Comparison of ENCODE assay signal across 8 mouse cellular contexts in the genomic region with DNA sequence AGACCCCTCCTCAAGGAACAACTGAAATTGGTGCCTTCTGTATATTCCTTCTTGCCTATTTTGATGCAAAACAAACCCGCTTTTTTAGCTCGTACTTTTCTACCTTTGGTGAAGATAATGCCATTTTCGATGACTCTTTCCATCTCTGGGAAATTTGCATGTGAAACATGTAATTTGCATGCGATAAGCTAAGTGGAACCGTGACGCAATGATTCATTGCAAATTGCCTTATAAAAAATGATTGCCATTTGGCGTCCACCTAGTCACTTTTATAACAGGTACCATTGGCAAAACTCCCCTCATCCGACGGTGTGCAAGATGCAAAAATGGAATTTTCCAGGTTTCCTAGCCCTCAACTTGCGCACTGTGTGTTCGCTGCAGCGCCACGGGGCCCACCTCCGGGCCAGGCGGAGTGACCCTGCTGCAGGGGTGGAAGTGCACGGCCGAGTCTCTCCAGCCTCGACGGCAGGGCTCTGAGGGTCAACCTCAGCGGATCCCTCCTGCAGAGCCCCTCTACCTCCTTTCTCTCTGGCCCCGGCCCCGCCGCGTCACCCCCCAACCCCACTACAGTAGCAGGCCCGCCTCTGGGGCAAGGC. TPM values are rescaled to one million over a fixed set of nuclear protein-coding genes. Genes with fewer than 3 reads are reported as not detected.
DNase-seq lines count a peak whose midpoint lies in the region; ATAC-seq and TF ChIP-seq lines count a peak whose summit lies in the region.

No protein-coding gene starts in this region.

- H3K9me3 ChIP-seq in heart, postnatal 0 days (replicated peaks; ENCODE audit: control insufficient read depth, low read length): no peaks in the 10 kb centered on the region
- H3K9me3 ChIP-seq in G1E (replicated peaks): no peaks in the 10 kb centered on the region
- H3K9me3 ChIP-seq in hindbrain, embryonic 10.5 days: no peaks in the 10 kb centered on the region

- peak overlapping the region; percentile 94 for H3K27ac ChIP-seq in heart, postnatal 0 days (ENCODE audit: low read depth)
- H3K27ac ChIP-seq in hindbrain, embryonic 10.5 days: peak overlapping the region; percentile 92

- peak; percentile 49 for ATAC-seq in heart, postnatal 0 days (ENCODE audit: insufficient read depth, low read depth)
- no peak for ATAC-seq in G1E (ENCODE audit: extremely low read depth, insufficient number of reproducible peaks, low FRiP score, poor library complexity, severe bottlenecking)

- H3K4me1 ChIP-seq in heart, postnatal 0 days (ENCODE audit: control insufficient read depth, insufficient read depth): no peaks in the 10 kb centered on the region
- peaks cover 2% of the 10 kb centered on the region; the same call in 1 of the 2 replicates for H3K4me1 ChIP-seq in G1E (ENCODE audit: insufficient read depth, low read depth, low read length)
- no peaks in the 10 kb centered on the region for H3K4me1 ChIP-seq in hindbrain, embryonic 10.5 days (replicated peaks)

- 9% methylated on average over 25 of the region's 25 CpGs for WGBS in heart, postnatal 0 days
- 16% methylated on average over 25 of the region's 25 CpGs for WGBS in hindbrain, embryonic 10.5 days

- no peaks in the 10 kb centered on the region for H3K36me3 ChIP-seq in heart, postnatal 0 days (replicated peaks; ENCODE audit: control insufficient read depth, insufficient read depth, low read length)
- H3K36me3 ChIP-seq in G1E (replicated peaks): peaks cover 9% of the 10 kb centered on the region
- no peaks in the 10 kb centered on the region for H3K36me3 ChIP-seq in hindbrain, embryonic 10.5 days

- H3K4me3 ChIP-seq in heart, postnatal 0 days (ENCODE audit: low read depth, low read length): peak overlapping the region; percentile 80
- H3K4me3 ChIP-seq in G1E (ENCODE audit: low read depth, low read length): peak overlapping the region; percentile 80
- peak overlapping the region; percentile 66 for H3K4me3 ChIP-seq in hindbrain, embryonic 10.5 days

- TF ChIP-seq CTCF in heart, postnatal 0 days (IDR thresholded peaks at IDR 0.05; ENCODE audit: low read depth): no peak
- no peak for TF ChIP-seq CTCF in G1E (IDR thresholded peaks at IDR 0.05; ENCODE audit: low read depth, low read length)

- H3K9ac ChIP-seq in heart, postnatal 0 days (replicated peaks; ENCODE audit: low read depth, low read length): peak overlapping the region; percentile 80

- no peak for TF ChIP-seq EP300 in heart, postnatal 0 days (IDR thresholded peaks at IDR 0.05; ENCODE audit: low read depth)

- no peak for DNase-seq in heart, postnatal 0 days (ENCODE audit: low spot score)
- DNase-seq in heart, adult 18-20 months: no peak
- DNase-seq in G1E (ENCODE audit: low spot score): no peak
- no peak for DNase-seq in hindbrain, embryonic 10.5 days (ENCODE audit: low spot score)
- peak; percentile 2 for DNase-seq in lung, postnatal 36 days
- no peak for DNase-seq in natural killer cell, adult 2 months (ENCODE audit: low spot score in 2 of 2)
- no peak for DNase-seq in embryo, embryonic 9.5 days (ENCODE audit: extremely low spot score)
- no peak for DNase-seq in adrenal gland, postnatal 10 days

- H3K27me3 ChIP-seq in heart, postnatal 0 days (ENCODE audit: control insufficient read depth, insufficient read depth, low read length): peaks cover 33% of the 10 kb centered on the region; the same call in 1 of the 2 replicates
- H3K27me3 ChIP-seq in G1E (ENCODE audit: insufficient read depth, low read length): no peaks in the 10 kb centered on the region
- H3K27me3 ChIP-seq in hindbrain, embryonic 10.5 days (ENCODE audit: insufficient read depth, poor library complexity, severe bottlenecking): peaks cover 92% of the 10 kb centered on the region

- H3K4me2 ChIP-seq in heart, postnatal 0 days (ENCODE audit: low read depth, low read length): peak overlapping the region; percentile 65

RNA-seq across cellular contexts. Expression of gene Klhl15, which starts 0.4 kb away (rescaled TPM):
- 12.7 and 27.6 TPM in 2 replicates for total RNA-seq in heart, postnatal 0 days (2014; rRNA removed; ENCODE audit: low replicate concordance)
- 4.2 and 5.0 TPM in 2 replicates for polyA plus RNA-seq in heart, postnatal 0 days (2015; fragmentation: Nextera tagmentation; extraction: Ambion mirVana)
- total RNA-seq in heart, adult 18-20 months (2021): 1 to 10 TPM; 8.5 to 8.8 TPM
- 22.3 and 28.5 TPM in 2 replicates for total RNA-seq in G1E (2014; fragmentation: Nextera tagmentation)
- total RNA-seq in G1E (2017): 14.8 and 18.7 TPM in 2 replicates
- 54.2 and 67.0 TPM in 2 replicates for polyA plus RNA-seq in G1E (2012)
- polyA plus RNA-seq in hindbrain, embryonic 10.5 days (2016; fragmentation: Nextera tagmentation; extraction: Ambion mirVana): 6.8 and 9.3 TPM in 2 replicates
- total RNA-seq in adrenal gland, postnatal 10 days (2021): 10 to 100 TPM; 12.3 to 18.2 TPM

RNA-seq across cellular contexts. Expression of gene Eif2s3x, which starts 21.4 kb away (rescaled TPM):
- 123 and 172 TPM in 2 replicates for total RNA-seq in heart, postnatal 0 days (2014; rRNA removed; ENCODE audit: low replicate concordance)
- 43.7 and 49.4 TPM in 2 replicates for polyA plus RNA-seq in heart, postnatal 0 days (2015; fragmentation: Nextera tagmentation; extraction: Ambion mirVana)
- total RNA-seq in heart, adult 18-20 months (2021): 100 to 1,000 TPM in 1 of 2 experiments, 10 to 100 TPM in 1; 92.4 to 161 TPM
- total RNA-seq in G1E (2014; fragmentation: Nextera tagmentation) (387 and 408 TPM in 2 replicates), G1E (2017) (239 and 275 TPM in 2 replicates)
- polyA plus RNA-seq in G1E (2012): 21.0 and 31.9 TPM in 2 replicates
- 95.3 and 101 TPM in 2 replicates for polyA plus RNA-seq in hindbrain, embryonic 10.5 days (2016; fragmentation: Nextera tagmentation; extraction: Ambion mirVana)
- total RNA-seq in adrenal gland, postnatal 10 days (2021): 100 to 1,000 TPM; 116 to 181 TPM
